Comparison of ENCODE assay signal across 8 mouse cellular contexts in genomic region chr17:74993726-74994581, GRCm38 (mm10). TPM values are rescaled to one million over a fixed set of nuclear protein-coding genes. Genes with fewer than 3 reads are reported as not detected.
A peak's percentile ranks its signal among the peaks of the same experiment; 100 is the strongest.
DNase-seq lines count a peak whose midpoint lies in the region; ATAC-seq and TF ChIP-seq lines count a peak whose summit lies in the region.

No protein-coding gene starts in this region.

- peaks cover 6% of the 10 kb centered on the region for H3K9me3 ChIP-seq in limb, embryonic 13.5 days
- H3K9me3 ChIP-seq in midbrain, embryonic 15.5 days: no peaks in the 10 kb centered on the region

- TF ChIP-seq CTCF in gastrocnemius, adult 2 months (IDR thresholded peaks at IDR 0.05): no peak

- H3K27me3 ChIP-seq in limb, embryonic 13.5 days: no peaks in the 10 kb centered on the region
- no peaks in the 10 kb centered on the region for H3K27me3 ChIP-seq in midbrain, embryonic 15.5 days (replicated peaks)

- DNase-seq in gastrocnemius, adult 2 months: peak; percentile 37
- no peak for DNase-seq in gastrocnemius, postnatal 25 days
- DNase-seq in embryo, embryonic 11 days: peak; percentile 89
- DNase-seq in heart, postnatal 10 days: peak; percentile 57 to 67
- no peak for DNase-seq in right cerebral cortex, postnatal 36 days (ENCODE audit: low spot score in 2 of 2)
- DNase-seq in ovary, postnatal 10 days (ENCODE audit: low spot score): no peak

- H3K4me2 ChIP-seq in limb, embryonic 13.5 days (replicated peaks): peak overlapping the region; percentile 62
- peak overlapping the region; percentile 53 for H3K4me2 ChIP-seq in midbrain, embryonic 15.5 days

- no peaks in the 10 kb centered on the region for H3K36me3 ChIP-seq in limb, embryonic 13.5 days
- no peaks in the 10 kb centered on the region for H3K36me3 ChIP-seq in midbrain, embryonic 15.5 days (replicated peaks)

- 1% methylated on average over 26 of the region's 26 CpGs for WGBS in limb, embryonic 13.5 days
- 3% methylated on average over 26 of the region's 26 CpGs for WGBS in midbrain, embryonic 15.5 days

- ATAC-seq in limb, embryonic 13.5 days (ENCODE audit: low FRiP score, low read depth): peak; percentile 88
- peak; percentile 69 for ATAC-seq in midbrain, embryonic 15.5 days (replicated peaks)

- intact Hi-C loops in gastrocnemius, adult 2 months (cut with DNase I): no loop called here
- intact Hi-C loops in heart, postnatal 10 days (cut with DNase I): loop anchor here (5.0 kb wide), 2 partner anchors 127 to 318 kb away; no protein-coding TSS in a partner anchor

- peaks cover 51% of the 10 kb centered on the region for H3K4me1 ChIP-seq in limb, embryonic 13.5 days
- H3K4me1 ChIP-seq in midbrain, embryonic 15.5 days: peaks cover 15% of the 10 kb centered on the region

- H3K27ac ChIP-seq in gastrocnemius, adult 2 months: peak overlapping the region; percentile 46; the same call in 1 of the 2 replicates
- H3K27ac ChIP-seq in limb, embryonic 13.5 days: peak overlapping the region; percentile 97
- H3K27ac ChIP-seq in midbrain, embryonic 15.5 days: no peak overlapping the region

- peak overlapping the region; percentile 48 for H3K9ac ChIP-seq in limb, embryonic 13.5 days
- no peak overlapping the region; the same call in 1 of the 2 replicates for H3K9ac ChIP-seq in midbrain, embryonic 15.5 days

- H3K4me3 ChIP-seq in gastrocnemius, adult 2 months: peak overlapping the region; percentile 68
- peak overlapping the region; percentile 32 for H3K4me3 ChIP-seq in limb, embryonic 13.5 days
- peak overlapping the region; percentile 24 for H3K4me3 ChIP-seq in midbrain, embryonic 15.5 days

RNA-seq across cellular contexts. Expression of gene Ltbp1, which starts 11.4 kb away (rescaled TPM):
- 10 to 100 TPM in 1 of 2 experiments, 1 to 10 TPM in 1; 8.9 to 11.0 TPM for total RNA-seq in gastrocnemius, adult 2 months (2021)
- 10 to 100 TPM; 10.2 to 11.1 TPM for total RNA-seq in gastrocnemius, postnatal 25 days (2021)
- total RNA-seq in heart, postnatal 10 days (2021): 10 to 100 TPM; 66.6 to 69.0 TPM
- polyA plus RNA-seq in limb, embryonic 13.5 days (2015; fragmentation: Nextera tagmentation; extraction: Ambion mirVana): 61.3 and 64.7 TPM in 2 replicates
- polyA plus RNA-seq in midbrain, embryonic 15.5 days (2015; fragmentation: Nextera tagmentation; extraction: Ambion mirVana): 1.1 and 1.4 TPM in 2 replicates

Comparison
In these comparisons a context has a peak if more than half of its experiments do, and no peak if none do; other contexts are left out.
1. DNase-seq: peak in gastrocnemius, adult 2 months (single experiment), embryo, embryonic 11 days (single experiment) and heart, postnatal 10 days (2 of 2); none in gastrocnemius, postnatal 25 days (single experiment), right cerebral cortex, postnatal 36 days (0 of 2) and ovary, postnatal 10 days (single experiment).
2. RNA of gene Ltbp1, which starts 11.4 kb away (total RNA-seq): 66.6 to 69.0 TPM in heart, postnatal 10 days; 10.2 to 11.1 TPM in gastrocnemius, postnatal 25 days and 8.9 to 11.0 TPM in gastrocnemius, adult 2 months; every median in the first group is over 4 times any median in the second.
3. Peak in every context shown above with its lines, with median percentiles within 50 percentile points of each other: H3K4me3 ChIP-seq.